Mouse (Mus musculus) bone marrow, adult 2 months (tissue): ENCODE data around the gene Slc6a17. TPM values are rescaled to one million over a fixed set of nuclear protein-coding genes. Genes with fewer than 3 reads are reported as not detected.

ENCODE experiments used
- H3K27ac ChIP-seq: fragments of 200-500 bp; 2 replicates; pipeline ENCODE4 v1.5.1; 2012; ENCODE audit warnings: low read depth, mild to moderate bottlenecking, control low read depth, inconsistent platforms, low read length; ENCODE audit not compliant: control insufficient read depth, poor library complexity, insufficient read depth
- H3K4me1 ChIP-seq: fragments of 200-500 bp; 2 replicates; pipeline ENCODE4 v1.6.1; 2011; ENCODE audit warnings: low read length; ENCODE audit not compliant: control insufficient read depth, insufficient read depth
- H3K4me3 ChIP-seq: fragments of 200-500 bp; replicated peaks from 2 replicates; pipeline ENCODE3; 2011; ENCODE audit warnings: mild to moderate bottlenecking, low read depth, low read length, control low read depth; ENCODE audit not compliant: control insufficient read depth
- CTCF ChIP-seq: fragments of 200-500 bp; IDR thresholded peaks from 2 replicates; pipeline ENCODE4 v1.5.1; 2011; ENCODE audit warnings: low read length, control low read depth; ENCODE audit not compliant: control insufficient read depth, insufficient read depth
- POLR2A ChIP-seq: fragments of 200-500 bp; IDR thresholded peaks from 2 replicates; pipeline ENCODE4 v1.6.1; 2011; ENCODE audit warnings: low read depth, mild to moderate bottlenecking, control low read depth, low read length, borderline replicate concordance; ENCODE audit not compliant: control insufficient read depth
- WGBS: fragments of 180-500 bp; shearing (Covaris S2); methylation state at CpG from one replicate; pipeline ENCODE4 v1.1.7; 2018; 5-methylcytosine and 5-hydroxymethylcytosine counted together
- polyA plus RNA-seq: library from polyadenylated mRNA; stranded (reverse); fragments of >200 nt; gene quantifications from 2 replicates; pipeline ENCODE4 v1.2.4, GENCODE M21; 2011; ENCODE audit warnings: low replicate concordance; ENCODE audit not compliant: missing spikeins, insufficient read depth, insufficient read length

The Slc6a17 gene
- polyA plus RNA-seq: 0.62 TPM in 1 of 2 replicates, not detected in the other

GRCm38 (mm10) chr3:107517631-107518108 lies at the start of gene Slc6a17:
Gene Slc6a17, minus strand, starts transcription at chr3:107518018.
- H3K4me1 ChIP-seq: no peaks in the 10 kb centered on the region
- no peak within 1 kb of the TSS for H3K27ac ChIP-seq
- WGBS: 2% methylated on average over 68 of the region's 68 CpGs
- no peak for TF ChIP-seq POLR2A
- TF ChIP-seq CTCF: no peak
- H3K4me3 ChIP-seq: no peak within 1 kb of the TSS

- no peak for TF ChIP-seq CTCF
- TF ChIP-seq POLR2A: no peak
- 62% methylated on average over 3 of the region's 3 CpGs for WGBS
- Histone ChIP-seq H3K4me1 (no peaks in the 10 kb centered on the region), H3K27ac (no peak overlapping the region), H3K4me3 (no peak overlapping the region)
Measured at GRCm38 (mm10) chr3:107565331-107565730, 47.5 kb upstream of the Slc6a17 start.

- TF ChIP-seq CTCF (no peak), POLR2A (no peak)
- no peak overlapping the region for H3K27ac ChIP-seq
- WGBS: 69% methylated on average over 4 of the region's 4 CpGs
- no peaks in the 10 kb centered on the region for H3K4me1 ChIP-seq
- H3K4me3 ChIP-seq: no peak overlapping the region
Measured at GRCm38 (mm10) chr3:107563880-107564279, 46.1 kb upstream of the Slc6a17 start.

- no peaks in the 10 kb centered on the region for H3K4me1 ChIP-seq
- WGBS: 69% methylated on average over 4 of the region's 4 CpGs
- TF ChIP-seq CTCF: no peak
- no peak for TF ChIP-seq POLR2A
Measured at GRCm38 (mm10) chr3:107562591-107562990, 44.8 kb upstream of the Slc6a17 start.

GRCm38 (mm10) chr3:107562104-107562503 lies 44.3 kb upstream of the Slc6a17 start:
- Histone ChIP-seq H3K4me1 (no peaks in the 10 kb centered on the region), H3K4me3 (no peak overlapping the region), H3K27ac (no peak overlapping the region)
- no peak for TF ChIP-seq POLR2A
- no peak for TF ChIP-seq CTCF
- WGBS: 64% methylated on average over 2 of the region's 2 CpGs

More at GRCm38 (mm10) chr3:107562591-107562990, 44.8 kb upstream of the Slc6a17 start:
- no peak overlapping the region for H3K4me3 ChIP-seq
- H3K27ac ChIP-seq: no peak overlapping the region

GRCm38 (mm10) chr3:107559183-107559582 lies 41.4 kb upstream of the Slc6a17 start:
- Histone ChIP-seq H3K4me3 (no peak overlapping the region), H3K4me1 (no peaks in the 10 kb centered on the region), H3K27ac (no peak overlapping the region)
- TF ChIP-seq CTCF: peak; percentile 83
- TF ChIP-seq POLR2A: no peak
- WGBS: 10% methylated on average over 3 of the region's 3 CpGs

- H3K27ac ChIP-seq: no peak overlapping the region
- TF ChIP-seq CTCF: no peak
- TF ChIP-seq POLR2A: no peak
- 56% methylated on average over 3 of the region's 3 CpGs for WGBS
- H3K4me3 ChIP-seq: no peak overlapping the region
- H3K4me1 ChIP-seq: no peaks in the 10 kb centered on the region
Measured at GRCm38 (mm10) chr3:107558740-107559139, 40.9 kb upstream of the Slc6a17 start.

- TF ChIP-seq CTCF (no peak), POLR2A (no peak)
- no peaks in the 10 kb centered on the region; the same call in 1 of the 2 replicates for H3K4me1 ChIP-seq
- H3K4me3 ChIP-seq: no peak within 1 kb of the TSS
- H3K27ac ChIP-seq: no peak within 1 kb of the TSS
- WGBS: 82% methylated on average over 2 of the region's 2 CpGs
Measured at GRCm38 (mm10) chr3:107554842-107555241, 37.0 kb upstream of the Slc6a17 start, which contains the start of gene Ubl4b. Gene Ubl4b, minus strand, starts transcription at chr3:107555073.

- Histone ChIP-seq H3K4me3 (no peak overlapping the region), H3K4me1 (no peaks in the 10 kb centered on the region; the same call in 1 of the 2 replicates), H3K27ac (no peak overlapping the region)
- no peak for TF ChIP-seq POLR2A
- TF ChIP-seq CTCF: peak; percentile 60
- WGBS: 74% methylated on average over 17 of the region's 17 CpGs
Measured at GRCm38 (mm10) chr3:107550409-107551049, 32.7 kb upstream of the Slc6a17 start.
